Mouse (Mus musculus) mouse trophoblast stem cell (cell line): ENCODE measurements around the gene Aldh16a1.

Experiments
- in situ Hi-C, 2 experiments: fragments of 300-500 bp; cut with MseI, MboI; formaldehyde crosslinking; loops; 2 replicates in 1 of 2; 3 replicates in 1 of 2; pipeline ENCODE4 v1.15.1; 2025

Gene Aldh16a1

GRCm38 (mm10) chr7:45091001-45091990, 63.1 kb downstream of the Aldh16a1 start:
- in situ Hi-C loops = no loop called here
